Mouse (Mus musculus) brain, embryonic 14.5 days (tissue): Measurements from ENCODE around the gene Cntln. TPM values are rescaled to one million over a fixed set of nuclear protein-coding genes. Genes with fewer than 3 reads are reported as not detected.
A peak's percentile ranks its signal among the peaks of the same experiment; 100 is the strongest.

Source experiments
- DNase-seq: peaks from one replicate; pipeline ENCODE4 v3.0.0-alpha.2; 2011; ENCODE audit warnings: low read depth
- CTCF ChIP-seq: fragments of 200-500 bp; IDR thresholded peaks from 2 replicates; pipeline ENCODE4 v1.5.1; 2012; ENCODE audit warnings: inconsistent platforms, mild to moderate bottlenecking, moderate library complexity, borderline replicate concordance; ENCODE audit not compliant: insufficient read depth, insufficient read length; ENCODE audit errors: extremely low read depth
- POLR2A ChIP-seq: fragments of 200-500 bp; IDR thresholded peaks from 2 replicates; pipeline ENCODE4 v1.6.1; 2012; ENCODE audit warnings: mild to moderate bottlenecking, inconsistent platforms, borderline replicate concordance; ENCODE audit not compliant: poor library complexity, insufficient read depth, insufficient read length, severe bottlenecking; ENCODE audit errors: extremely low read depth
- polyA plus RNA-seq: library from polyadenylated mRNA; depleted of rRNA; stranded (reverse); fragments of >200 nt; gene quantifications from 2 replicates; pipeline ENCODE4 v1.2.3, GENCODE M21; 2012; rRNA removed

Gene Cntln
- 9.7 and 11.3 TPM in 2 replicates for polyA plus RNA-seq

- DNase-seq: peak; percentile 97
- TF ChIP-seq POLR2A (peak; percentile 91), CTCF (no peak)
These were observed at the start of gene Cntln for GRCm38 (mm10) chr4:84884111-84884538. TSS of gene Cntln (plus strand) at chr4:84884309.

DNA sequence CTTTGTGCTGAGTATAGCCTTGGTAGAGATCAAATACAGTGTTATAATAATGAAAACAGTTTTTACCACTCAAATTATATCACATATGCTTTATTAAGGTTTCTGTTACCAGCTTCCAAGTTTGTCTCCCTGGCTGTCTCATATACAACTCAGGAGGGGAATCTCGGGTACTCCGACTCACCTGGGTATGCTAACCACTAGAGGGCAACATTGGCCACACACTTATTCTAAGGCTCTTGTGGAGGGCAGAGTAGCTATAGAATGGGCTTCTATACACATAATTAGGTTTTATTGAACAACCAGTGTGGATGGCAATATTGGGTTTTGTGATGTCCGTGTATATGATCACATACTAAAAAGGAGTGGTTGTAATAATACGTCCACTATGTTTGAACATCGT is 47.1 kb upstream of the Cntln start:
- DNase-seq: peak; percentile 50
- TF ChIP-seq CTCF (peak; percentile 57; the same call in 1 of the 2 replicates), POLR2A (no peak)

GRCm38 (mm10) chr4:84838545-84838944 is 45.6 kb upstream of the Cntln start:
- TF ChIP-seq POLR2A: no peak
- no peak for TF ChIP-seq CTCF
- no peak for DNase-seq

GRCm38 (mm10) chr4:84839466-84839865 is 44.6 kb upstream of the Cntln start:
- DNase-seq: no peak
- TF ChIP-seq CTCF (no peak), POLR2A (no peak)

DNA sequence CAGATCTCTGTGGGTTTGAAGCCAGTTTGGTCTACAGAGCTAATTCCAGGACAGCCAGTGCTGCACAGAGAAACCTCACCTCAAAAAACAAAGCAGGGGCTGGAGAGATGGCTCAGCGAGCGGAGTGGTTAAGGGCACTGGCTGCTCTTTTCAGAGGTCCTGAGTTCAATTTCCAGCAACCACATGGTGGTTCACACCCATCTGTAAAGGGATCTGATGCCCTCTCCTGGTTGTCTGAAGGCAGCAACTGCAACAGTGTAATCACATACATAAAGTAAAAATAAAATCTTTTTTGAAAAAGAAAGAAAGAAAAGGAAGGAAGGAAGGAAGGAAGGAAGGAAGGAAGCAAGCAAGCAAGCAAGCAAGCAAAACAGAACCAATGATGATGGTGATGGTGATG is 26.5 kb upstream of the Cntln start:
- TF ChIP-seq CTCF (no peak), POLR2A (no peak)
- no peak for DNase-seq

GRCm38 (mm10) chr4:84876347-84876746 is 7.8 kb upstream of the Cntln start:
- peak; percentile 64 for DNase-seq

GRCm38 (mm10) chr4:84883646-84884045 is 463 bp upstream of the Cntln start:
- no peak for DNase-seq
- TF ChIP-seq POLR2A: no peak

More at GRCm38 (mm10) chr4:84876347-84876746, 7.8 kb upstream of the Cntln start:
- TF ChIP-seq POLR2A (no peak), CTCF (peak; percentile 34; the same call in 1 of the 2 replicates)

DNA sequence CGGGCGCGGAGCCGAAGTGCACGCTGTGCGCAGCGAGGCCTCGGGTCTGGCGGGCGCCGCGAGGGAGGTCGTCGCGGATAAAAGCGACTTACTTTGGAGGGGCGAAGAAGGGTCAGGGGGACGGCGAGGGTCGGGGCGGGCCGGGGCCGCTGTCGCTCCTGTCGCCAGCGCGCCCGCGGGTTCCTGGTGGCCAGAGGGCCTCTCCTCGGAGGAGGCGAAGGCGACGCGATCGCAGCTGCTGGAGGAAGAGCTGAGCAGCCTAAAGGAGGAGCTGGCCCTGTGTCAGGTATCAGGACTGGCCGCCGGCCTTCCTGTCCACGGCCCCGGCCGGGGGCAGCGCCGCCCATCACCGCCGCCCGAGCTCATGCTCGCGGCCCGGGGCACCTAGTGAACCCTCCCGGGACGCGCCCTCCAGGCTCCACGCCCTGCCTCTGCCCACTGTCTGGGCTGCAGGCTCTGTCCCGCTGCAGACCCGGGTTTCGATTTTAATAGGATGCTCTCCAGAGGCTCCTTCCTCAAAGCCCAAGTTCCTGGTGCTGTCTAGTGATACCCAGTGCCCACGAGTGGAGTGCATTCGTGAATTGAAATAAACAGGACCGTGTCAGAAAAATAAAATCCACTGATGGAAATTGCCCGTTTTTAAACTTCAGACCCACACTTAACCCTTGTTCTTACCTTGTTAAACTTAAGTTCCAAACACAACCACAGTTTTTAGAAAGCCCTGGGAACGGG is 596 bp downstream of the Cntln start:
- no peak for TF ChIP-seq CTCF
- 0 out of 2 replicates have a peak, but pooled peaks have one; percentile 30 for TF ChIP-seq POLR2A
- no peak for DNase-seq

DNA sequence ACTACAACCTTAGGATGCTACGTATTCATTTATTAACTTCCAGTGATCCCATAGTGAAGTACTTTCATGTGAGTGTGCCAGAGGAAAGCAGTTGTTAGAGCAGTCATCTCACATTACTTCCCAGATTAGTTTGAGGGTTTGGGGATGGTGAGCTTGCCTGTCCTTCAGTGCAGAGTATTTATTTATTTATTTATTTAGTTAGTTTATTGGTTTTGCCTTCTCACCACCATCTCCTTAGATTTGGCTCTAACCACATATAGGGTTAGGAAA is 1.1 kb downstream of the Cntln start:
- peak; percentile 43 for DNase-seq
- TF ChIP-seq POLR2A: no peak
- no peak for TF ChIP-seq CTCF

GRCm38 (mm10) chr4:84918393-84918792 is 34.3 kb downstream of the Cntln start:
- DNase-seq: no peak
- TF ChIP-seq POLR2A (no peak), CTCF (no peak)

- no peak for TF ChIP-seq CTCF
- TF ChIP-seq POLR2A: no peak
- DNase-seq: no peak
These were observed 50.3 kb downstream of the Cntln start for GRCm38 (mm10) chr4:84934342-84934929.

GRCm38 (mm10) chr4:84942059-84942458 is 58.0 kb downstream of the Cntln start:
- TF ChIP-seq CTCF (no peak), POLR2A (no peak)
- DNase-seq: peak; percentile 64

- peak; percentile 26 for DNase-seq
- TF ChIP-seq CTCF (no peak), POLR2A (no peak)
These were observed 58.5 kb downstream of the Cntln start for GRCm38 (mm10) chr4:84942651-84943050.

GRCm38 (mm10) chr4:84944100-84944499 is 60.0 kb downstream of the Cntln start:
- TF ChIP-seq CTCF (no peak), POLR2A (no peak)
- DNase-seq: peak; percentile 27
